Mouse (Mus musculus): ENCODE results near the gene Nt5c1a.

DNA sequence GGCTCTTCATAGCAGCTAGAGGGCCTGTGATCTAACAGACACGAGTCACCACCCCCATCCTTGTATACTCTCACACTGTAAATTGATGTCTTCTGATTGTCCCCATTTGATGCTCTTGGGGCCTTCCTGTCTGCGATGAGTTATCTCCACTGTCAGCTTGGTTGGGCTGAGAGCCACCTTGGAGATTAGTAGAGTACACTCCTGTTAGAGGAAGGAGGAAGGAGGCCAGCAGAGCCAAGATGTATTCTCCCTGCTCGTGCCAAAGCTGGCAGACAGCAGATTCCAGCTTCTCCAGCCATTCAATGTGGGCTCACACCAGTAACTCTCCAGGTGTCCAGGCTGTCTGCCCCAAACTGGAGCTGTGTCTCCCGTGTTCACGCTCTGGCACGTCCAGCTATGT lies 40.7 kb upstream of the Nt5c1a start:
- TF ChIP-seq CTCF (IDR thresholded peaks at IDR 0.05) (no peak), EP300 (IDR thresholded peaks at IDR 0.05) (no peak)

All from lung, postnatal 0 days (tissue).